Mouse (Mus musculus) midbrain, postnatal 0 days (tissue): ENCODE data around the gene Egfr. TPM values are rescaled to one million over a fixed set of nuclear protein-coding genes. Genes with fewer than 3 reads are reported as not detected.
A peak's percentile ranks its signal among the peaks of the same experiment; 100 is the strongest.

ENCODE experiments used
- ATAC-seq: fragments of 200-750 bp; cut with Nextera tagmentation; 2 replicates; pipeline ENCODE4 v1.8.0; 2017; ENCODE audit warnings: moderate number of reproducible peaks, mild to moderate bottlenecking, moderate TSS enrichment, moderate library complexity; ENCODE audit not compliant: low FRiP score
- DNase-seq: peaks from one replicate; pipeline ENCODE4 v3.0.0-alpha.2; 2015; ENCODE audit warnings: low spot score
- H3K27ac ChIP-seq: fragments of 300-500 bp; sonication (generic); 2 replicates; pipeline ENCODE4 v1.5.1; 2014; ENCODE audit warnings: low read depth, mild to moderate bottlenecking, low read length, mixed read lengths
- H3K27me3 ChIP-seq: fragments of 300-500 bp; sonication (generic); 2 replicates; pipeline ENCODE4 v1.6.1; 2014; ENCODE audit warnings: low read length, control low read depth, mixed read lengths; ENCODE audit not compliant: insufficient read depth
- H3K36me3 ChIP-seq: fragments of 300-500 bp; sonication (generic); 2 replicates; pipeline ENCODE4 v1.6.1; 2014; ENCODE audit warnings: low read length, control low read depth, mixed read lengths; ENCODE audit not compliant: insufficient read depth
- H3K4me1 ChIP-seq: fragments of 300-500 bp; sonication (generic); 2 replicates; pipeline ENCODE4 v1.6.1; 2014; ENCODE audit warnings: mild to moderate bottlenecking, control low read depth, antibody characterized with exemption, low read length, mixed read lengths; ENCODE audit not compliant: insufficient read depth
- H3K4me2 ChIP-seq: fragments of 300-500 bp; sonication (generic); 2 replicates; pipeline ENCODE4 v1.6.1; 2014; ENCODE audit warnings: low read depth, mild to moderate bottlenecking, low read length, mixed read lengths; ENCODE audit not compliant: poor library complexity, severe bottlenecking
- H3K4me3 ChIP-seq: fragments of 300-500 bp; sonication (generic); 2 replicates; pipeline ENCODE4 v1.5.1; 2014; ENCODE audit warnings: low read depth, mild to moderate bottlenecking, low read length, moderate library complexity
- H3K9ac ChIP-seq: fragments of 300-500 bp; sonication (generic); replicated peaks from 2 replicates; pipeline ENCODE4 v1.6.1; 2014; ENCODE audit warnings: mild to moderate bottlenecking, low read length, moderate library complexity, mixed read lengths; ENCODE audit not compliant: poor library complexity, severe bottlenecking
- H3K9me3 ChIP-seq: fragments of 300-500 bp; sonication (generic); 2 replicates; pipeline ENCODE4 v1.6.1; 2016; ENCODE audit warnings: low read length, control low read depth
- CTCF ChIP-seq: IDR thresholded peaks from 2 replicates; pipeline ENCODE4 v1.5.1; 2016; ENCODE audit warnings: antibody characterized with exemption, mild to moderate bottlenecking
- WGBS: fragments of 180-500 bp; shearing (Covaris S2); extraction: QIAGEN DNeasy Blood & Tissue Kit; methylation state at CpG from one replicate; pipeline ENCODE4 v1.1.7; 2014; 5-methylcytosine and 5-hydroxymethylcytosine counted together
- polyA plus RNA-seq: library from polyadenylated mRNA; unstranded; fragments of >200 nt; fragmentation: Nextera tagmentation; extraction: Ambion mirVana; gene quantifications from 2 replicates; pipeline ENCODE4 v1.2.1, GENCODE M21; 2015
- total RNA-seq: library from RNA; depleted of rRNA; stranded (reverse); fragments of >200 nt; gene quantifications from 2 replicates; pipeline ENCODE4 v1.2.3, GENCODE M21; 2014

Egfr gene
- total and polyA plus RNA-seq, 2 experiments from 2014 or later = 10.7 to 19.3 TPM

- no peak overlapping the region for H3K9ac ChIP-seq
- no peaks in the 10 kb centered on the region for H3K27me3 ChIP-seq
- no peaks in the 10 kb centered on the region for H3K9me3 ChIP-seq
- no peaks in the 10 kb centered on the region for H3K4me1 ChIP-seq
- no peaks in the 10 kb centered on the region for H3K36me3 ChIP-seq
- DNase-seq (no peak), ATAC-seq (no peak)
- WGBS = 39% methylated on average over 6 of the region's 6 CpGs
- no peak for TF ChIP-seq CTCF
- no peak overlapping the region for H3K27ac ChIP-seq
- H3K4me2 ChIP-seq = no peak overlapping the region
- no peak overlapping the region for H3K4me3 ChIP-seq
Observed at GRCm38 (mm10) chr11:16848881-16849280, 96.9 kb downstream of the Egfr start.

DNA sequence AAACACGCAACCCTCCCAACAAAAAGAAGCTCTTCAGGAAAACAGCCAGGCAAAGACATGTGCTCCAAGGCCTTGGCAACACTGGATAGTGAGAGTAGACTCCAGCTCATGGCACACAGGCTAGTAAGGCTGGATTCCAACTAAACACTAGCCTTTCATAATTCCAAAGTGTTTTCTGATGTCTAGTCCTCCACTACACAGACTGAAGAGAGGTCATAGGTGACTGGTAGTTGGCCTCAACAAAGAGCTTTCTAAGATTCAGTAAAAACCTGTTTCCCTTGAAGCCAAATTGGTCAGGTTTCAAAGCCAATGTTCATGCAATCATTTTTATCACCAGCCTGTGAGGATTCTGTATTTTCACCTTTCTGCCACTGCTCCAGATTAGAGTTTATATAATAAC, 99.4 kb downstream of the Egfr start:
- TF ChIP-seq CTCF = no peak
- ATAC-seq (no peak), DNase-seq (no peak)
- Histone ChIP-seq H3K27ac (no peak overlapping the region), H3K9me3 (no peaks in the 10 kb centered on the region), H3K4me2 (no peak overlapping the region), H3K27me3 (no peaks in the 10 kb centered on the region), H3K4me1 (no peaks in the 10 kb centered on the region), H3K4me3 (no peak overlapping the region), H3K36me3 (no peaks in the 10 kb centered on the region), H3K9ac (no peak overlapping the region)
- WGBS = 83% methylated on average over 1 of the region's 1 CpGs

DNA sequence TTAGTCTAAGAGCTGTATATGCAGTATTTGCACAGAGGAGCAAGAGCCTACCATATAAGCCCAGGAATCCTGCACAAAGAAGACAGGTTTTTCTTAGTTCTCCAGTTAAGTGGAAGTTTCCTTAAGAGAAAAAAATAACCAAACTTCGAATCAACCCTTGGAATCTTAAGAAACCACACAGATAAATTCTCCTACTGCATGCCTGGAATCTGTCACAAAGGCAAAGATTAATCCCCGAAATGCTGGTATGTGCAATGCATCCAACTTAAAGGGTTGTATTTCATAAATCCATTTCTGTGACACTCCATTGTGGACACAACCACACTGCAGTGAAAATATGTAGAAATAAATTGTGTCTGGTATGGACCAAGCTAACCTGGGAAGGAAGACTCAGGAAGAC, 102.1 kb downstream of the Egfr start:
- H3K9me3 ChIP-seq = no peaks in the 10 kb centered on the region
- no peaks in the 10 kb centered on the region for H3K27me3 ChIP-seq
- H3K27ac ChIP-seq = no peak overlapping the region
- ATAC-seq (no peak), DNase-seq (no peak)
- H3K36me3 ChIP-seq = no peaks in the 10 kb centered on the region
- H3K4me3 ChIP-seq = no peak overlapping the region
- no peak for TF ChIP-seq CTCF
- no peaks in the 10 kb centered on the region for H3K4me1 ChIP-seq
- 72% methylated on average over 2 of the region's 2 CpGs for WGBS
- H3K9ac ChIP-seq = no peak overlapping the region
- no peak overlapping the region for H3K4me2 ChIP-seq

GRCm38 (mm10) chr11:16857346-16857745, 105.3 kb downstream of the Egfr start:
- no peaks in the 10 kb centered on the region for H3K9me3 ChIP-seq
- ATAC-seq = no peak
- no peaks in the 10 kb centered on the region for H3K36me3 ChIP-seq
- no peak overlapping the region for H3K4me3 ChIP-seq
- TF ChIP-seq CTCF = no peak
- H3K4me2 ChIP-seq = no peak overlapping the region
- no peaks in the 10 kb centered on the region for H3K27me3 ChIP-seq
- no peaks in the 10 kb centered on the region for H3K4me1 ChIP-seq
- H3K27ac ChIP-seq = no peak overlapping the region
- no peak overlapping the region for H3K9ac ChIP-seq
- WGBS = 93% methylated on average over 2 of the region's 2 CpGs
- DNase-seq = no peak

- H3K9ac ChIP-seq = no peak overlapping the region
- H3K4me1 ChIP-seq = 0 out of 2 replicates have a peak, but pooled peaks cover 2% of the 10 kb centered on the region
- no peaks in the 10 kb centered on the region for H3K9me3 ChIP-seq
- no peak overlapping the region for H3K4me3 ChIP-seq
- no peak for TF ChIP-seq CTCF
- H3K4me2 ChIP-seq = no peak overlapping the region
- no peak for DNase-seq
- WGBS = 88% methylated on average over 6 of the region's 6 CpGs
- H3K27ac ChIP-seq = no peak overlapping the region
- ATAC-seq = no peak
- no peaks in the 10 kb centered on the region for H3K27me3 ChIP-seq
- H3K36me3 ChIP-seq = no peaks in the 10 kb centered on the region
Observed at GRCm38 (mm10) chr11:16861037-16861436, 109.0 kb downstream of the Egfr start.

- H3K4me1 ChIP-seq = 0 out of 2 replicates have a peak, but pooled peaks cover 2% of the 10 kb centered on the region
- no peak for ATAC-seq
Observed at GRCm38 (mm10) chr11:16863547-16863946, 111.5 kb downstream of the Egfr start.

More at GRCm38 (mm10) chr11:16863547-16863946, 111.5 kb downstream of the Egfr start:
- no peak overlapping the region for H3K4me2 ChIP-seq
- H3K27ac ChIP-seq = no peak overlapping the region
- H3K27me3 ChIP-seq = no peaks in the 10 kb centered on the region
- H3K9ac ChIP-seq = no peak overlapping the region
- DNase-seq = no peak
- peak; percentile 45 for TF ChIP-seq CTCF
- no peaks in the 10 kb centered on the region for H3K36me3 ChIP-seq
- H3K4me3 ChIP-seq = no peak overlapping the region
- no peaks in the 10 kb centered on the region for H3K9me3 ChIP-seq
